Mouse (Mus musculus) adipose tissue, adult 10 weeks (tissue): ENCODE measurements around the gene H60c. TPM values are rescaled to one million over a fixed set of nuclear protein-coding genes. Genes with fewer than 3 reads are reported as not detected.

Source experiments
- polyA plus RNA-seq: library from polyadenylated mRNA; stranded (reverse); fragments of 350-450 nt; fragmentation: Illumina TruSeq; extraction: RNeasy Lipid Tissue Mini Kit (QIAGEN cat#74804); gene quantifications from one replicate; pipeline ENCODE4 v1.2.3, GENCODE M21; 2014; ENCODE audit warnings: low read depth, low replicate concordance

The H60c gene
- not detected for polyA plus RNA-seq

GRCm38 (mm10) chr10:3267671-3268070, at the start of gene H60c:
TSS of gene H60c (minus strand) at chr10:3267771.

Other genes starting within 250 kb of the H60c start
- gene Ppp1r14c, start 98.3 kb upstream of the H60c start, polyA plus RNA-seq = 0.78 TPM